Mouse (Mus musculus) forebrain, embryonic 11.5 days (tissue): ENCODE measurements around the gene Hace1. TPM values are rescaled to one million over a fixed set of nuclear protein-coding genes. Genes with fewer than 3 reads are reported as not detected.

Experiments
- ATAC-seq: fragments of 200-750 bp; cut with Nextera tagmentation; replicated peaks from 2 replicates; pipeline ENCODE4 v1.8.0; 2017; ENCODE audit warnings: moderate TSS enrichment; ENCODE audit not compliant: low FRiP score
- DNase-seq: peaks from one replicate; pipeline ENCODE4 v3.0.0-alpha.2; 2017; ENCODE audit warnings: low spot score
- H3K27ac ChIP-seq: fragments of 300-500 bp; sonication (generic); 2 replicates; pipeline ENCODE4 v1.5.1; 2014; ENCODE audit warnings: low read depth, low read length
- H3K27me3 ChIP-seq: fragments of 300-500 bp; sonication (generic); 2 replicates; pipeline ENCODE4 v1.6.1; 2014; ENCODE audit warnings: mild to moderate bottlenecking, low read length, mixed read lengths; ENCODE audit not compliant: control insufficient read depth, insufficient read depth
- H3K36me3 ChIP-seq: fragments of 300-500 bp; sonication (generic); 2 replicates; pipeline ENCODE4 v1.6.1; 2014; ENCODE audit warnings: mild to moderate bottlenecking, low read length, moderate library complexity, mixed read lengths; ENCODE audit not compliant: control insufficient read depth, insufficient read depth
- H3K4me1 ChIP-seq: fragments of 300-500 bp; sonication (generic); replicated peaks from 2 replicates; pipeline ENCODE4 v1.6.1; 2014; ENCODE audit warnings: low read length, mixed read lengths; ENCODE audit not compliant: control insufficient read depth, insufficient read depth
- H3K4me2 ChIP-seq: fragments of 300-500 bp; sonication (generic); 2 replicates; pipeline ENCODE4 v1.6.1; 2014; ENCODE audit warnings: low read depth, mild to moderate bottlenecking, low read length, moderate library complexity, mixed read lengths; ENCODE audit not compliant: severe bottlenecking
- H3K4me3 ChIP-seq: fragments of 300-500 bp; sonication (generic); 2 replicates; pipeline ENCODE4 v1.5.1; 2014; ENCODE audit warnings: low read depth, low read length
- H3K9ac ChIP-seq: fragments of 300-500 bp; sonication (generic); 2 replicates; pipeline ENCODE4 v1.6.1; 2014; ENCODE audit warnings: low read length
- H3K9me3 ChIP-seq: fragments of 300-500 bp; sonication (generic); 2 replicates; pipeline ENCODE4 v1.6.1; 2016; ENCODE audit warnings: low read length, mixed read lengths; ENCODE audit not compliant: control insufficient read depth
- WGBS: fragments of 180-500 bp; shearing (Covaris S2); extraction: QIAGEN DNeasy Blood & Tissue Kit; methylation state at CpG from one replicate; pipeline ENCODE4 v1.1.7; 2014; 5-methylcytosine and 5-hydroxymethylcytosine counted together
- polyA plus RNA-seq: library from polyadenylated mRNA; unstranded; fragments of >200 nt; fragmentation: Nextera tagmentation; extraction: Ambion mirVana; gene quantifications from 2 replicates; pipeline ENCODE4 v1.2.1, GENCODE M21; 2014

Gene Hace1
- polyA plus RNA-seq, 1 experiment from 2014 or later, result 27.6 TPM

GRCm38 (mm10) chr10:45605853-45606252 lies 28.2 kb downstream of the Hace1 start:
- H3K4me1 ChIP-seq, result no peaks in the 10 kb centered on the region
- DNase-seq, result no peak

GRCm38 (mm10) chr10:45610727-45611126 lies 33.1 kb downstream of the Hace1 start:
- Histone ChIP-seq H3K27me3 (no peaks in the 10 kb centered on the region), H3K4me2 (no peak overlapping the region), H3K9ac (no peak overlapping the region), H3K27ac (no peak overlapping the region), H3K36me3 (peaks cover 2% of the 10 kb centered on the region; the same call in 1 of the 2 replicates), H3K4me3 (no peak overlapping the region), H3K4me1 (no peaks in the 10 kb centered on the region), H3K9me3 (no peaks in the 10 kb centered on the region)
- WGBS, result 73% methylated on average over 1 of the region's 1 CpGs
- ATAC-seq, result no peak
- no peak for DNase-seq

More at GRCm38 (mm10) chr10:45605853-45606252, 28.2 kb downstream of the Hace1 start:
- Histone ChIP-seq H3K9ac (no peak overlapping the region), H3K4me2 (no peak overlapping the region), H3K36me3 (peaks cover 2% of the 10 kb centered on the region; the same call in 1 of the 2 replicates), H3K9me3 (no peaks in the 10 kb centered on the region), H3K27ac (no peak overlapping the region), H3K4me3 (no peak overlapping the region), H3K27me3 (no peaks in the 10 kb centered on the region)
- no peak for ATAC-seq
- 53% methylated on average over 3 of the region's 3 CpGs for WGBS

- Histone ChIP-seq H3K9ac (no peak overlapping the region), H3K4me2 (no peak overlapping the region), H3K4me3 (no peak overlapping the region), H3K4me1 (no peaks in the 10 kb centered on the region), H3K27ac (no peak overlapping the region), H3K9me3 (no peaks in the 10 kb centered on the region), H3K36me3 (no peaks in the 10 kb centered on the region), H3K27me3 (no peaks in the 10 kb centered on the region)
- DNase-seq (no peak), ATAC-seq (no peak)
- 87% methylated on average over 5 of the region's 5 CpGs for WGBS
Measured at GRCm38 (mm10) chr10:45616012-45616411, 38.4 kb downstream of the Hace1 start.

GRCm38 (mm10) chr10:45619039-45619438 lies 41.4 kb downstream of the Hace1 start:
- no peak for ATAC-seq
- H3K4me1 ChIP-seq, result no peaks in the 10 kb centered on the region
- no peaks in the 10 kb centered on the region for H3K9me3 ChIP-seq
- no peaks in the 10 kb centered on the region for H3K36me3 ChIP-seq
- H3K27me3 ChIP-seq, result no peaks in the 10 kb centered on the region
- DNase-seq, result no peak
- no peak overlapping the region for H3K4me2 ChIP-seq
- 72% methylated on average over 3 of the region's 3 CpGs for WGBS
- no peak overlapping the region for H3K4me3 ChIP-seq
- H3K9ac ChIP-seq, result no peak overlapping the region
- H3K27ac ChIP-seq, result no peak overlapping the region

- Histone ChIP-seq H3K4me1 (no peaks in the 10 kb centered on the region), H3K27ac (no peak overlapping the region), H3K4me3 (no peak overlapping the region), H3K9ac (no peak overlapping the region), H3K9me3 (no peaks in the 10 kb centered on the region), H3K27me3 (no peaks in the 10 kb centered on the region), H3K4me2 (no peak overlapping the region), H3K36me3 (no peaks in the 10 kb centered on the region)
- no peak for ATAC-seq
- no peak for DNase-seq
- over 99% methylated on average over 3 of the region's 3 CpGs for WGBS
Measured at GRCm38 (mm10) chr10:45631995-45632394, 54.4 kb downstream of the Hace1 start.

- Histone ChIP-seq H3K36me3 (no peaks in the 10 kb centered on the region), H3K4me1 (no peaks in the 10 kb centered on the region), H3K4me3 (no peak overlapping the region), H3K27me3 (no peaks in the 10 kb centered on the region), H3K9me3 (no peaks in the 10 kb centered on the region), H3K9ac (no peak overlapping the region), H3K4me2 (no peak overlapping the region), H3K27ac (no peak overlapping the region)
- WGBS, result 91% methylated on average over 10 of the region's 10 CpGs
- no peak for ATAC-seq
- no peak for DNase-seq
Measured at GRCm38 (mm10) chr10:45632641-45633040, 55.0 kb downstream of the Hace1 start.

GRCm38 (mm10) chr10:45635201-45635600 lies 57.6 kb downstream of the Hace1 start:
- Histone ChIP-seq H3K4me1 (no peaks in the 10 kb centered on the region), H3K27me3 (no peaks in the 10 kb centered on the region), H3K27ac (no peak overlapping the region), H3K4me3 (no peak overlapping the region), H3K4me2 (no peak overlapping the region), H3K9me3 (no peaks in the 10 kb centered on the region), H3K36me3 (no peaks in the 10 kb centered on the region), H3K9ac (no peak overlapping the region)
- 80% methylated on average over 3 of the region's 3 CpGs for WGBS
- no peak for ATAC-seq
- DNase-seq, result no peak

GRCm38 (mm10) chr10:45639762-45640161 lies 62.1 kb downstream of the Hace1 start:
- DNase-seq (no peak), ATAC-seq (no peak)
- Histone ChIP-seq H3K36me3 (no peaks in the 10 kb centered on the region; the same call in 1 of the 2 replicates), H3K4me1 (no peaks in the 10 kb centered on the region), H3K4me2 (no peak overlapping the region), H3K9me3 (no peaks in the 10 kb centered on the region), H3K27me3 (no peaks in the 10 kb centered on the region), H3K9ac (no peak overlapping the region), H3K4me3 (no peak overlapping the region), H3K27ac (no peak overlapping the region)

GRCm38 (mm10) chr10:45654026-45654425 lies 76.4 kb downstream of the Hace1 start:
- Histone ChIP-seq H3K9me3 (no peaks in the 10 kb centered on the region), H3K4me3 (no peak overlapping the region), H3K9ac (no peak overlapping the region), H3K27ac (no peak overlapping the region), H3K27me3 (no peaks in the 10 kb centered on the region), H3K4me2 (no peak overlapping the region), H3K4me1 (no peaks in the 10 kb centered on the region), H3K36me3 (no peaks in the 10 kb centered on the region)
- WGBS, result 91% methylated on average over 2 of the region's 2 CpGs
- ATAC-seq, result no peak
- DNase-seq, result no peak
